Mouse (Mus musculus) adrenal gland, adult 2 months (tissue): Measurements from ENCODE around the gene A730061H03Rik. TPM values are rescaled to one million over a fixed set of nuclear protein-coding genes. Genes with fewer than 3 reads are reported as not detected.

Source experiments
- DNase-seq: peaks from one replicate; pipeline ENCODE4 v3.0.0; 2021
- long read RNA-seq: library from polyadenylated mRNA; stranded (forward); transcript quantifications from one replicate; pipeline ENCODE4 v2.0.0, GENCODE M21; 2021
- polyA plus RNA-seq: library from polyadenylated mRNA; depleted of rRNA; stranded (reverse); fragments of >200 nt; gene quantifications from 2 replicates; pipeline ENCODE4 v1.2.3, GENCODE M21; 2012; rRNA removed
- total RNA-seq, 2 experiments: library from RNA; stranded (reverse); gene quantifications; 2 replicates each; pipeline ENCODE4 v1.2.3; 2021

The A730061H03Rik gene
- total RNA-seq: 1 to 10 TPM in 1 of 2 experiments, not detected in 1; 1.2 TPM
- 3.8 and 4.2 TPM in 2 replicates for polyA plus RNA-seq
- long read RNA-seq: 0 reads

DNA sequence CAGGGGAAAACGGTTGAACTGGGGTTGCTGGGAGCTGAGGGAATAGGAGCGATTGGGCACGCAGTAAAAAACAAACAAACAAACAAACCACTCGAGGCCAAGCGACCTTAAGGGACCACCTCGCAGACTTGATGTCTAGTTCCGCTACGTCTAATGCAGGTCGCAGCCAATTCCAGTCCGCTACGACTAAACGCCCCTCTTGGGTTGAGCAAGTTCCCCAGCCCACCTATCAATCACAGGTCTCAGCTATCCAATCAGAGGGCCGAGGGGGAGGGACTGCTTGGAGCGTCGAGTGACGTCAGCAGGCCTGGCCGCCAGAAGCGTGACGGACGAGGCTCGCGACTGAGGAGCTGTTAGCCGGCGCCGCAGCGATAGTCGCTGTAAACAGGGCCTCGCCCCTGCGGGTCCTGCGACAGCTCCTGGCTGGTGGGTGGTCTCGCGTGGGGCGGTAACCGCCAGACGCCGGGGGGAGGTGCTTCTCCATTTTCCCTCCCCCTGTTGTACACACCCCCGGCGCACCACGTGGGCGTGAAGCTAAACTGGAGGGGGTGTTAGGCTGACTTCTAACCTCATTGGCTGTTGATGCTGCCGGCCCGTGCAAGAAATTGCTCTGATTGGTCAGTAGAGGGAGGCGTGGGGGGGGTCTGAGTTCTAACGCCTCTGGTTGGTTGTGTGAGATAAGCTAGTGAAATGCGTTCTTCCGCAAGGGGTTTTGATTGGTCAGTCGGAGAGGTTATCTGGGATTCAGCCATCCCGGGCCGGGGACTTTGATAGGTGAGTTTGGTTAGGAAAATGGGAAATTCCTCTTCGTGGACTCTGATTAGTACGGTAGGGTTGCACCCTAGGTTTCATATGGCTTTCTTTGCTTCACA, at the start of gene A730061H03Rik:
A730061H03Rik (minus strand) TSS at position 205 of the 872 bp plus-strand sequence.
- DNase-seq: peak; percentile 99

DNA sequence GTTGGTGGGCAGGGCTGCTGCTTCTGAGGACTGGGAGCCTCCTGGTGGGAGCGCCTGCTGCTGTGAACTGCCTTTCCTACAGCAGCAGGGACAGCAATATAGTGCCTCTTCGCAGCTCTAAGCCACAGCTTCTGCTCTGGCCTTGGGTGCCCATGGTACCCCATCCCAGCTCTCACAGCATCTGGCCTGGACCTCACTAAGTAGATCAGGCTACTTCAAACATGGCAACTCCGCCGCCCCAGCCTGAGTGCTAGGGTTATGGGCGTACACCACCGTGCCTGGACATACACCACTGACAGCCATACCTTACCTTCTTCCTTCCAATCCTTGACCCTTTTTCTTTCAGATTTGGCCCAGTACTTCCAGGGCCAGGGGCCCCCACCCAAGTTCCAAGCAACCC, 48.1 kb upstream of the A730061H03Rik start:
- no peak for DNase-seq

- no peak for DNase-seq
Measured at GRCm38 (mm10) chr14:55605743-55606459, 45.7 kb upstream of the A730061H03Rik start.

GRCm38 (mm10) chr14:55604823-55605222, 44.6 kb upstream of the A730061H03Rik start:
- no peak for DNase-seq

- peak; percentile 96 for DNase-seq
Measured at GRCm38 (mm10) chr14:55603633-55604576, 43.7 kb upstream of the A730061H03Rik start.

- DNase-seq: no peak
Measured at GRCm38 (mm10) chr14:55603271-55603632, 43.0 kb upstream of the A730061H03Rik start, which contains the start of gene Irf9. Gene Irf9 (plus strand): TSS chr14:55603571.

DNA sequence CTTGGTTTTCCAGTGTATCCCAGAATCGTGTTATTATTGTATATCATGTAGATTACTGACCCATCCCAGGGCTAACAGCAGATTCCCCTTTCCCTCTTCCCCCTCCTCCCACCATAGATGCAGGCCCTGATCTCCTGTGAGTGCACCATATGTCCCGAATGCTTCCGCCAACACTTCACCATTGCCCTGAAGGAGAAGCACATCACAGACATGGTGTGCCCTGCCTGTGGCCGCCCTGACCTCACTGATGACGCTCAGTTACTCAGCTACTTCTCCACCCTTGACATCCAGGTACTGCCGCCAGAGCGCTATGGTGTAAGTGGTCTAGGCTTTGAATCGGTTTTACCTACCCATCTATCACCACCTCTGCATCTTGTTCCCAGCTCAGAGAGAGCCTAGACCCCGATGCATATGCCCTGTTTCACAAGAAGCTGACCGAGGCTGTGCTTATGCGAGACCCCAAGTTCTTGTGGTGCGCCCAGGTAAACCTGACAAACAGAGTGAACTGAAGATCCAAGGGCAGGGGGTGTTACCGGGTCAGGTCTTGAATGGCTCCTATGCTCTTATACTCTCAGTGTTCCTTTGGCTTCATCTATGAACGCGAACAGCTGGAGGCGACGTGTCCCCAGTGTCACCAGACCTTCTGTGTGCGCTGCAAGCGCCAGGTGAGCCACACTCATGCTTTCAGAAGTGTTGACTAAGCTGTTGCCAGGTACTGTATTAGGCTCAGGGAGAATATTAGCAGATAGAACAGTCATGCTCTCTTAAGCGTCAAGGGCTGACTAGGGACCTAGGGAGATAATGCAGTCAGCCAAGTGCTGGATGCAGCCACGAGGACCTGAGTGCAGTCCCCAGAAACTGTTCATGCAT, 38.5 kb upstream of the A730061H03Rik start:
- no peak for DNase-seq

DNA sequence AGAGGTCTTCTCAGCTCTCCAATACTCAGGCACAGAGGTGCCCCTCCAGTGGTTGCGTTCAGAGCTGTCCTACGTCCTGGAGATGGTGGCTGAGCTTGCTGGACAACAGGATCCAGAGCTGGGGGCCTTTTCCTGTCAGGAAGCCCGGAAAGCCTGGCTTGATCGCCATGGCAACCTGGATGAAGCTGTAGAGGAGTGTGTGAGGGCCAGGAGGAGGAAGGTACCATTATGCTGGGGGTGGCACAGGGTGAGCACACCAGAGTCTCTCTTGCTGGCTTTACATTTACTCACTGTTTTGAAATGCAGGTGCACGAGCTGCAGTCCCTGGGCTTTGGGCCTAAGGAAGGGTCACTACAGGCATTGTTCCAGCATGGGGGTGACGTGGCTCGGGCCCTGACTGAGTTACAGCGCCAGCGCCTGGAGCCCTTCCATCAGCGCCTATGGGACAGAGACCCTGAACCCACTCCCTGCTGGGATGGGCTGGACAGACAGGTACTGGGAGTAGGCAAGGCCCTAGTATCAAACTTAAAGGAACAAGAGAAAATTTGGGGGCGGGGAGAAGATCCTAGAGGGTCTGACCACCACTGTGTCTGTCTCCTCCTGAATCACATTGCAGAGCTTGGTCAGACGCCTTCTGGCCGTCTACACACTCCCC, 36.0 kb upstream of the A730061H03Rik start:
- DNase-seq: no peak

- DNase-seq: no peak
Measured at GRCm38 (mm10) chr14:55592226-55592625, 32.0 kb upstream of the A730061H03Rik start.

DNA sequence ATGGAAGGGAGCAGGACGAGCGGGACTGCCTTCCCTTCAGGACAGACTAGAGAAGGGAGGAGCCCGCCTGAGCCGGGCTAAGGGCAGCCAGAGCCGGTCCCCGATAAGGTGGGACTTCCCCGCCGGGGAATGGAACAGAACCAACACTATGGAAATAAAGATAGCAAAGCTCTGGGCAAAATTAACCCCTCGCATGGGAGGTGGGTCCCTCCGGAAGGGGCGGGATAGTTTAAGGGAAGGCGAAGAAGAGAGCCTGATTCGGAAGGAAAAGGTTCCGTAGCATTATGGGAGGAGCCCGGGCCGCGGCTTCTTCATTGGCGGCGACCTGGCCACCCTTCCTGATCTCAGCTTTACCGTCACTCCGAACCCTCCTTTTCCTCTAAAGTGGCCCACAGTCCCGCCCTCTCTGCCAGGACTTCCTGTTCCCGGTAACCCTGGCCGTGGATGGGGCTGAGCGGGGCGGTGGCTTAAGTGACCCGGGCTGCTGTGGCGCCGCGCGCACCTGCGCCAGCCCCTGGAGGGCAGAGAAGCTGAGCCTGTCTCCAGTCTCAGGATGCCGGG, 31.2 kb upstream of the A730061H03Rik start, which contains the start of gene Rnf31:
Rnf31 (plus strand) TSS at position 378 of the 561 bp plus-strand sequence.
- DNase-seq: peak; percentile 98

DNA sequence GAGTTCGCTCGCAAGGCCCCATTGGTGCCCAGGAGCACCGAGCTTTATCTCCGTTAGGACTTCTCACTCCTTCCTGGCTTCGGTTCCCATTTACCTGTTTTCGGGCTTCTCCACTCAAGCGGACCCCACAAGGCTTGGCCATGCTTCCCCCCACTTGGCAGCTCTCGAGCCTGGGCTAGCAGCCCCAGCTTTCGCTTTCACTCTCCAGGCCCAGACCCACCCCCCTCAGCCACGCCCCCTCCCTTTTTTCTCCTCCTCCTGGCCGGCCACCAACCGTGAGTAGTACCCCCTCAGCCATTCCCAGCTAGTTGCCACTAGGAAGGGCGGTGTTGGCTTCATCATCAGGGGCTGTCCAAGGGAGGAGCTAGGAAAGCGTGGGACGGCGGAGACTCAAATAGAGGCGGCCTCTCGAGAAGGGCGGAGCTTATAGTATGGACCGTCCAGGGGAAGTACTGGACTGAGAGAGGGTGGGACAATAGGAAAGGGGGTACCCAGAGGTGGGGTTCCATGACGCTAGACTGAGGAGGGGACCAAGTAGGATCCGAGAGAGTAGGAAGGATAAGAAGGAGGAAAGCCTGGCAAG, 30.6 kb upstream of the A730061H03Rik start, which contains the start of gene Psme2:
Psme2 (minus strand) TSS at position 366 of the 583 bp plus-strand sequence.
- DNase-seq: peak; percentile 97

GRCm38 (mm10) chr14:55589771-55590448, 29.7 kb upstream of the A730061H03Rik start:
- DNase-seq: no peak

DNA sequence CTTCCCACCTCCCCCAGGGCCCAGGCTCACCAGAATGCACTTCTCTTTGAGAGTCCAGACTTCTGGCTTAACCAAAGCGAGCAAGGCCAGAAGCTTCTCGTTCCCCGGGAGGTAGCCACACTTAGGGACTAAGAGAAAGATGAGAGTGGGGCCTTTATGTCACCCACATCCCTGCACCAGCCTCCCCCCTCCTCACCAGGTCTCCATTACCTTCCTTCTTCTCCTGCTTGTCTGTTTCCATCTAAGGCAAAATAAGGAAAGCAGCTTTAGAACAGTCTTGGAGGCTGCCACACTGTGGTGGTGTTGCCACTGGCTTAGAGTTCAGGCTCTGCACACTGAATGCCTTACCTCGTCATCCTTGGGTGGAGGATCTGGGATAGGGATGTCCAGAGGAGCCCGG, 29.1 kb upstream of the A730061H03Rik start:
- DNase-seq: no peak

- DNase-seq: no peak
Measured at GRCm38 (mm10) chr14:55586149-55586548, 25.9 kb upstream of the A730061H03Rik start.

- DNase-seq: peak; percentile 39
Measured at GRCm38 (mm10) chr14:55585566-55585960, 25.4 kb upstream of the A730061H03Rik start.

- peak; percentile 94 for DNase-seq
Measured at GRCm38 (mm10) chr14:55584702-55585565, 24.7 kb upstream of the A730061H03Rik start, which contains the start of gene Emc9. Gene Emc9 (minus strand): TSS chr14:55585302.

DNA sequence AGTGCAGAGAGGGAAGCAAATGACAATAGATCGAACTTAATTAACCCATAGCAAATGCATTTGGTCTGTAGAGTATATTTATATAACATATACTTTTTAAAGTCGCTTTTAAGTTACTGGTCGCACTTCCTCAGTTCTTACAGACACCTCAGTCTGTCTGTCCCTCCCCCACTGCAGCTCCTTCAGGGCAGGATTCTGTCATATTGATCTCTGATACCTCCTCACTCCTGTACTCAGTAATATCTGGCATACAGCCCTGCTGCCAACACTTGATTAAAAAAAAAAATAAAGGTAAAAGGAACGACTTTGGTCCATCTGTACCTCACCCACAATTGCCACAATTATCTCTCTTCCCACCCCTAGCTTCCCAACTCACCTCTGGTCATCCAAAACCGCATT, 24.1 kb upstream of the A730061H03Rik start:
- no peak for DNase-seq
